Mouse (Mus musculus) adrenal gland, postnatal 10 days (tissue): ENCODE measurements at regions not wholly inside any gene's neighbourhood (a gene's known extent, or its start where the extent isn't known, plus 50 kb on each side); places are given as distances from the start of the nearest gene placed in this dataset.

Experiments used
- DNase-seq: peaks from one replicate; pipeline ENCODE4 v3.0.0; 2021; ENCODE audit warnings: mixed read lengths

GRCm38 (mm10) chr2:166234579-166235212, 79.2 kb upstream of the Sulf2 start:
- peak; percentile 78 for DNase-seq

DNA sequence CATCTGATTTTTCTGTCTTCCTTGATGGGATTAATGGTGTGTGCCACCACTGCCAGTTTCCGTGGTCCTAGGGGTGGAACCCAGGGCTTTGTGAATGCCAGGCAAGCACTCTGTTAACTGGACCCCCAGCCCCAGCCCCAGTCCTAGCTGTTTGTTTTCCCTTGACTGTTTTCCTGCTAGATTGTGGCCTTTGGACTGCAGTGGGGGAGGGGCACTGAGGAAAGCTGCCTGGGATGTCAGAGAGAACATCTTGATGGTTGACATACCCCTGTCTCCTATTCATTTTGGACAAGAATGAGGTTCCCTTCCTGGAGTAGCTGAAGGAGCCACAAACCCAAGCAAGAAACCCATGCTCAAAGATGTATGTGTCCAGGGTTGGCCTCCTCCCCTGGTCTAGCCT, 77.8 kb upstream of the Sulf2 start:
- DNase-seq: no peak

GRCm38 (mm10) chr2:166232376-166232775, 76.9 kb upstream of the Sulf2 start:
- no peak for DNase-seq

- no peak for DNase-seq
Measured at GRCm38 (mm10) chr2:166230617-166231016, 75.2 kb upstream of the Sulf2 start.

GRCm38 (mm10) chr2:166228356-166228755, 72.9 kb upstream of the Sulf2 start:
- no peak for DNase-seq

DNA sequence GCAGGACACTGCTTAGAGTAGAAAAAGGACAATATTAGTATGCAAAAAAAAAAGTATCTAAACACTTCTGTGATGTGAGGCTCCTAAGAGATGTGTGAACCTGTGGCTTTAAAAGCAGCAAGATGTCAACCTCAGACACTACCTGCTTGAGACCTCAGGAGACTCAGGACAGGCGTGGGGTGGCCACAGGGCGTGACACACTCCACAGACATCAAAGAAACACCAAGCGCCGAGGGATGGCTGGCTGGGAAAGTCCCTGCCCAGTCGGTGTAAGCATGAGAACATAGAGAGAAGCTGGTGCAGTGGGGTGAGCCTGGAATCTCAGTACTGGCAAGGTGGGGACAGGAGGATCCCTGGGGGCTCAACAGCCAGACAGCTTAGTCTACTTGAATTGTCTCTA, 72.0 kb upstream of the Sulf2 start:
- no peak for DNase-seq

- no peak for DNase-seq
Measured at GRCm38 (mm10) chr2:166226929-166227328, 71.5 kb upstream of the Sulf2 start.

DNA sequence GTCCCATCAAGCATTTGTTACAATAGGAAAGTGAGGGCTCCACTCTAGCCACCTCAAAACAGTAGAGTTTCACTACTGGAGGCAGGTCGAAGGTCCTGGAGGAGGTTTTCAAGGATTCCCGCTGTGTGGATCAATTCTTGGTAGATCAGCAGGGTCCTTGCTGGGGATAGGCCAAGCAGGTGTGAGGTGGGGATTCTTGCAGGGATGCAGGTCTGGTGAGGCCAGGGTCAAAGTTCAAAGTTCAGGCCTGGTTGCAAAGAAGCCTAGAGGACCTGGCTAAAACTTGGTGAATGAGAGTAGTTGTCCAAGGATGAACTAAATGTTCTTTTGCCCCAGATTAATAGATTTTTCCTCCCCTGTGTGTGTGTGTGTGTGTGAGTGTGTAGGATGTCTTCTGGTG, 70.9 kb upstream of the Sulf2 start:
- no peak for DNase-seq

GRCm38 (mm10) chr2:166225354-166225753, 69.9 kb upstream of the Sulf2 start:
- no peak for DNase-seq

DNA sequence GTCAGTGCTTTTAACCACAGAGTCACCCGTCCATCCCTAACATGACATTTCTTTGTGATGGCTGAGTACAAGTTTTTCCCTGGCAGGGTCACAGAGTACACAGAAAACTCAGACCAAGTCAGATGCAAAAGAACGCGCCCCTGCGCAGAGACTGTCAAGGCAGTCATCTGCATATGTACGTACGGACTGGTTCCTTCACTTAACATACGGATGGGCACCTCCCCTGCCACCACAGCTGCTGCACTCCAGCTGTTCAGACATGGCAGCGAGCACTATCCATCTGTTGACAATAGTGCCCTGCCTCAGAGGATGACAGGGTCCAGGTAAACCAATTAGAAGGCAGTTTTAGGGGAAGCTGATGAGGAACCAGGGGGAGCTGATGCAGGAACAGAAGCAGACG, 63.3 kb upstream of the Sulf2 start:
- no peak for DNase-seq

DNA sequence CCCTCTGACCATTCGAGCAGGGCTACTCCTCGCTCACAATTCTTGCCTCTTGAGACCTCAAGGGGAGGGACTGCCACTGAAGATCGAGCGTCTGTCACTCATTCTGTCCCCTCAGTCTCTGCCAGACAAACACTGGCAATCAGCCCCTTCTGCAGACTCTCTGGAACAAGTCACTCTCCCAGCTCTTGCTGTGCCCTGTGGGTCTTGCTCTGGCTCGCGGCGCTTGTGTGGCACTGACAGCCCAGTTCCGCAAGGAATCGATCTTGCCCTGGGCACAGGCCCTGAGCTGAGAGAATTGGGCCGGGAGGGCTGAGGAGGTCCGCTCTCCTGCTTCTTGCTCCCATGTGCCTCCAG, 61.0 kb upstream of the Sulf2 start:
- peak; percentile 43 for DNase-seq

GRCm38 (mm10) chr2:166215610-166216511, 60.4 kb upstream of the Sulf2 start:
- DNase-seq: peak; percentile 30

DNA sequence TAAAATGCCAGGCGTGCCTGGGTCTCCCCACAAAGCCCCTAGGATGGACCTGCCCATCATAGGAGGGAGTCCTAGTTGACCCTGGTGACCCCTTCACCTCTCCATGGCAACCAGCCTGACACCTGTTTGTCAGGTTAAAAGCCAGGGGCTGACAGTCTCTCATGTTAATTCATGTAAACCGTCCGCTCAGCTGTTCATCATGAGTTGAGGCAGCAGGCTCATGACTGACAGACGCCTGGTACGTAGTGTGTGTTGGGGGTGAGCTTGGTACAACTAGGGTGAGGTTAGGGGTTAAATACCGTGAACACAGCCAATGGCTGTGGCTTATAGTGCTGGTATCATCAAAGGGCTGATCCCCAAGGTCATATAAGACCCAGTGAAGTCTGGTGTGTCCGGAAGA, 59.7 kb upstream of the Sulf2 start:
- DNase-seq: no peak

DNA sequence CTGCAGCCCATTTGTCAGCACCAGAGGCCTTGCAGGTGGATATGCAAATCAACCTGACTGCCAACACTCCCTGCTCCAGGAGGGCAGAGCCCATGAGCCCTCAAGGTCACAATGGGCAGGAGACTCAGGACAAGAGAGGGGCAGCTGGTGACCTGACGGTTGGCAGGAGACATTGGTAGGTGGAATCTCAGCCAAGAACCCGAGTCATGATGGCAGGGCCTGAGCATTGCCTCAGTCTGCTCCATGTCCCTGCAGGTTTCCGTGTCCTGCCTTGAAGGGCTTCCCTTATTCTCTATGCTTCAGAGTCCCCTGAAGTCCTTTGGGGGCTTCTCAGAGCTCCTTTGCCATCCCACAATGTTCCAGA, 51.7 kb upstream of the Sulf2 start:
- no peak for DNase-seq

DNA sequence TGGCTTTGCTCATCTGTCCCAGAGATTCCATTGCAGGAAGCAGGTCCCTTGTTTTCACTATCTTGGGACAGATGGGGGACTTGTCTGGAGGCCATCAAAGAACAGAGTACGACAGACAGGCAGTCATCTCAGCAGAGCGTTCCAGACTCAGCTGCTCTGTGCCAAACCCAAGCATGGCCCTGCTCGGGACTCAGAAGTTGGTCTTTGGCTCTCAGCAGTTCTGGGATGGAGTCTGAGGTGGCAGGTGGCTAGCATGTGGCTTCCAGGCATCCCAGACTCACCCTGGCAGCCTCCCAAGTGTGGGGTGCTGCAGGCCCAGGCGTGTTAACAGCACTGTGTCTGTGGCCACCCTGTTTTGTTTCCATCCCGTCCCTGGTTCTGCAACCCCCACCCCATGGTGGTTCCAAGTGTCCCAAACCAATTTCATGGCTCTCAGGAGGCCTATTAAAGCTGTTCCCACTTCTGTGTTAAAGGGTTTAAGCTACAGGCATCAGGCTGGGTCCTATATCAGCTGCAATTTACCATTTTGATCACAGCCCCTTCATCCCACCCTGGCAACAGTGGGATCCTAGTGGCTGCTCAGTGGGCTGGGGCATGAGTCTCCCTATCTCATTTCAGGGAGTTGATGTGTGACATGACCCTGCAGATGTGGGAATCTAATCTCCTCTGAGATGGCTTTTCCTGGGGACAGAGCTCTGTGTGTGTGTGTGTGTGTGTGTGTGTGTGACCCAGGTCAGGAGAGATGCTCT, 51.1 kb upstream of the Sulf2 start:
- no peak for DNase-seq
